Mouse (Mus musculus) myocyte (in vitro differentiated cells): ENCODE measurements around the gene Ccdc30.

ENCODE experiments used
- CEBPB ChIP-seq: IDR thresholded peaks from 2 replicates; pipeline ENCODE4 v1.6.1; 2011; ENCODE audit warnings: mild to moderate bottlenecking, moderate library complexity; ENCODE audit not compliant: poor library complexity, insufficient read depth, severe bottlenecking
- E2F4 ChIP-seq: IDR thresholded peaks from one replicate; pipeline ENCODE4 v1.6.1; 2011; ENCODE audit warnings: mild to moderate bottlenecking, control low read depth, moderate library complexity; ENCODE audit not compliant: insufficient read depth
- MAX ChIP-seq: IDR thresholded peaks from one replicate; pipeline ENCODE4 v1.6.1; 2011; ENCODE audit warnings: low read depth, mild to moderate bottlenecking, control low read depth
- MYOD1 ChIP-seq, 3 experiments: IDR thresholded peaks; one replicate each; pipeline ENCODE4 v1.6.1; 2011; ENCODE audit warnings: control low read depth in 2 of 3, low read depth in 2 of 3, mild to moderate bottlenecking in 2 of 3, moderate library complexity in 1 of 3; ENCODE audit not compliant: insufficient read length in 2 of 3, control insufficient read depth in 1 of 3
- MYOG ChIP-seq, 3 experiments: IDR thresholded peaks; one replicate each; pipeline ENCODE4 v1.6.1; 2011; ENCODE audit warnings: control low read depth in 2 of 3, low read depth in 2 of 3, mild to moderate bottlenecking in 2 of 3; ENCODE audit not compliant: insufficient read length in 2 of 3, control insufficient read depth in 1 of 3, insufficient read depth in 1 of 3
- POLR2A ChIP-seq: IDR thresholded peaks from one replicate; pipeline ENCODE4 v1.6.1; 2011; ENCODE audit warnings: low read depth, mild to moderate bottlenecking, control low read depth, moderate library complexity; ENCODE audit not compliant: insufficient read length
- POLR2AphosphoS2 ChIP-seq: IDR thresholded peaks from one replicate; pipeline ENCODE4 v1.6.1; 2011; ENCODE audit warnings: low read depth, control low read depth; ENCODE audit not compliant: insufficient read length
- REST ChIP-seq: IDR thresholded peaks from one replicate; pipeline ENCODE4 v1.6.1; 2011; ENCODE audit warnings: mild to moderate bottlenecking, control low read depth, moderate library complexity; ENCODE audit not compliant: insufficient read depth, insufficient read length
- SRF ChIP-seq: IDR thresholded peaks from one replicate; pipeline ENCODE4 v1.6.1; 2011; ENCODE audit warnings: low read depth; ENCODE audit not compliant: control insufficient read depth, insufficient read length
- TCF12 ChIP-seq: IDR thresholded peaks from one replicate; pipeline ENCODE4 v1.6.1; 2011; ENCODE audit warnings: mild to moderate bottlenecking, control low read depth; ENCODE audit not compliant: poor library complexity, insufficient read depth, severe bottlenecking
- TCF3 ChIP-seq: IDR thresholded peaks from one replicate; pipeline ENCODE4 v1.6.1; 2011; ENCODE audit warnings: low read depth, control low read depth; ENCODE audit not compliant: insufficient read length
- USF1 ChIP-seq: IDR thresholded peaks from one replicate; pipeline ENCODE4 v1.6.1; 2011; ENCODE audit warnings: low read depth, mild to moderate bottlenecking, control low read depth, moderate library complexity

DNA sequence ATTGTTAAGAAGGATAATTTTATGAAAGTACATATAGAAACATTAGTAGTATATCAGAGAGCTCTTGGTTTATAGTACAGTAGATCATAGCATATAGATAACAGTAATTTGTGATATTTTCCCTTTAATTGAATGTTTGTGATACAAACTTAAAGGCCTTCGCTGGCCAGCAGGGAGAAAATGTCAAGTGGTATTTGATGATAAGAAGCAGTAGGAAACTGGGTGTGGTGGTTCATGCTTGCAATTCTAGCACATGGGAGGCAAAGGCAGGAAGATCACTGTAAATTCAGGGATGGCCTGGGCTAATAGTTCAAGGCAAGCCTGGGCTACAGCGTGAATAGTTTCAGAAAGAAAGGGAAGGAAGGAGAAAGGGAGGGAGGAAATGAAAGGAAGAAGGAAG, 9.8 kb upstream of the Ccdc30 start:
- TF ChIP-seq POLR2A (no peak), CEBPB (no peak), TCF3 (no peak), E2F4 (no peak), TCF12 (no peak), USF1 (no peak), MYOD1 (IDR thresholded peaks at IDR 0.05; ENCODE audit: control insufficient read depth in 1 of 3, insufficient read length in 2 of 3, low read depth in 2 of 3) (no peak), POLR2AphosphoS2 (no peak), MAX (no peak), MYOG (IDR thresholded peaks at IDR 0.05; ENCODE audit: control insufficient read depth in 1 of 3, insufficient read depth in 1 of 3, insufficient read length in 2 of 3, low read depth in 2 of 3) (no peak), SRF (no peak), REST (no peak)
